Mouse (Mus musculus) mouse embryonic stem cell (cell line): ENCODE measurements around the gene Hes5.

ENCODE experiments used
- in situ Hi-C, 2 experiments: fragments of 300-500 bp; cut with MboI; formaldehyde crosslinking; loops; 1 replicate in 1 of 2; 3 replicates in 1 of 2; pipeline ENCODE4 v1.14.3; 2019 to 2020; ENCODE audit warnings: low sequenced_read_pairs in 2 of 2, low pct_unique_long_range_greater_than_20kb in 1 of 2, mixed read lengths in 1 of 2; ENCODE audit not compliant: unreplicated experiment in 1 of 2

Gene Hes5

DNA sequence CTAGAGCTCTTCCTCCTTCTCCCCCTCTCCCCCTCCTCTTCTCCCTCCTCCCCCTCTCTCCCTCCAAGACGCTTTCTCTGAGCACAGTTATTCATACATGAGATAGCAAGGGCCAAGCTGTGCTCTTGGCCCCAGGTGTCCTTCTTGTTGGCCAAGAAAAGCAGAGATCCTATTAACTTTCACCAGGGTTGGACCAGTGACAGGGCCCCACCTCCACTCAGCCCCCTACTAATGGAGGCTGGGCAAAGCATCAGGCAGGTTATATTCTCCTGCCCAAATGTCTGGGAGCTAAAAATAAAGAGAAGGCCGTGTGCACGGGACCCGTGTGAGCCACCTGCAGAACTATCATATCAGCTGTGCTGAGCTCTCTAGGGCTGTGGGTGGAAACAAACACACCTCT is 34.2 kb downstream of the Hes5 start:
- in situ Hi-C loops, result loop anchor here in 1 of 2 experiments (10.0 kb wide), 1 partner anchor 50 kb away; no protein-coding TSS in a partner anchor

DNA sequence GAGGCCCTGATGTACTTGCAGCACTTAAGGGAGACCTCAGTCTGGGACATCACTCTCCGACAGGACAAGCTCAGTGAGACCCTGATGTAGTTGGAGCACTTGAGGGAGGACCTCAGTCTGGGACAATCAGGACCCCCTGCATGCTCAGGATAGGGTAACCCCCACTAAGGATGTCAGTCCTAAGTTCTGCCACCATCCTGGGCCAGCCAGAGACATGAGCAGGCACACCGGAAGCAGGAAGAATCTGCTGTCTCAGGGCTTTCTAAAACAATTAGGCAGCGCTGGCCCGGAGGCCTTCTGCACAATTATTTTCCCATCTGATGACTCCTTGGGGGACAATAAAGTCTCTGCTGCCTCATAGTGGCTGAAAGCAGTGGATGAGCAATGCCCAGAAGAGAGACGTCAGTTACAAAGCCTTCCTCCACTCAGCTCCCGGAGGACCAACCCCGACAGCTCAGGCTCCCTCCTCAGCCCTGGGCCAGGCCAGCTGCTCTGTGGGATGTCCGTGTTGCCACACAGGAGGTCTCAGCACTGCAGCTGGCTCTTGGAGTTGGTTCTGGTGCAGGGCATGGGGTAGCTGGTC is 35.9 kb downstream of the Hes5 start:
- in situ Hi-C loops, result loop anchor here in 1 of 2 experiments (10.0 kb wide), 1 partner anchor 48 kb away; no protein-coding TSS in a partner anchor

DNA sequence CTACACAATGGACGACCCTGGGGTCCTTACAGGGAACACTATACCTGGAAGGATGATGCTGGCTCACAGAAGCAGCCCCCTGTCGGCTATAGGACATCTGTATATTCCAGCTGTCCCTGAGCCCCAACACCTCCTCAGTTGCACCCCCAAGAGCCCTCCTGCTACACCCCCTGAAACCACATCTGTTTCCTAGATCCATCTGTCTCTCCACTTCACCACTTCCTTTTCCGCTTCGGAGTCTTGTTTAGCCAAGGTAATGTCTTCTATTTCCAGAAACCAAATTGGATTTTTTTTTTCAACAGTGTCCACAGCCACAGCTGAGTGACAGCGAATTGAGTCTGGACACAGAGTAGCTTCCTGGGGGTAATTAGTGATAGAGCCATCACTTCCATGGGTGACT is 38.7 kb downstream of the Hes5 start:
- in situ Hi-C loops, result loop anchor here in 1 of 2 experiments (10.0 kb wide), 1 partner anchor 45 kb away; no protein-coding TSS in a partner anchor

DNA sequence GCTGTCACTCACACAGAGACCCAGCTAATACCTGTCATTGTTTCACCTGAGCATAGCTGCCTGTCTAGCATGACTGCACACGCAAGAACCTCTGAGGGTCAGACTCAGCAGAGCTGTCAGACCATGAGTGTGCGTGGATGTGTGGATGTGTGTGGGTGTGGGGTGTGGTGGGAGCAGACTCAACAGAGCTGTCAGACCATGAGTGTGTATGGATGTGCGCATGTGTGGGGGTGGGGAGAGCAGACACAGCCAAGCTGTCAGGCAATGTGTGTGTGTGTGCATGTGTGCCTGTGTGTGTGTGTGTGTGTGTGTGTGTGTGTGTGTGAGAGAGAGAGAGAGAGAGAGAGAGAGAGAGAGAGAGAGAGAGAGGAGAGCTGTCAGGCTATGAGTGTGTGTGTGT is 44.6 kb downstream of the Hes5 start:
- in situ Hi-C loops, result no loop called here

GRCm38 (mm10) chr4:155006296-155006695 is 45.6 kb downstream of the Hes5 start:
- in situ Hi-C loops, result no loop called here

DNA sequence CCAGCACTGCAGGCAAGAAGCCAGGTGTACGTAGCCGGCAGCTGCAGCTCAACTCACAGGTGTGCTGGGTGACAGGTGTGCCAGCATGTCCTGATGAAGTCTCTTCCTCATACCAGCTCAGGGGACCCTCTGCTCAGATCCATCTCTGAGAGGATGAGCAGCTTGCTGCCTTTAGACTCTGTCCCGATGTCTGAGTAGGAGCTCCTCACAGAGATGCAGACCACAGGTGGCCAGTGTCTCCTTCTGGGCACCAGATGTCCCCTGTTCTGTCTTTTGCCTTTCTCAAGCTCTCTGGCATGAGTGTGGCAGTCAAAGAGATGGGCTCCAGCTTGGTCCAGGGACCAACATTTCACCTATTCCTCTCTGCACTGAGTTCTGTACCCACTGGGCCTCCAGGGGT is 46.9 kb downstream of the Hes5 start:
- in situ Hi-C loops, result no loop called here

DNA sequence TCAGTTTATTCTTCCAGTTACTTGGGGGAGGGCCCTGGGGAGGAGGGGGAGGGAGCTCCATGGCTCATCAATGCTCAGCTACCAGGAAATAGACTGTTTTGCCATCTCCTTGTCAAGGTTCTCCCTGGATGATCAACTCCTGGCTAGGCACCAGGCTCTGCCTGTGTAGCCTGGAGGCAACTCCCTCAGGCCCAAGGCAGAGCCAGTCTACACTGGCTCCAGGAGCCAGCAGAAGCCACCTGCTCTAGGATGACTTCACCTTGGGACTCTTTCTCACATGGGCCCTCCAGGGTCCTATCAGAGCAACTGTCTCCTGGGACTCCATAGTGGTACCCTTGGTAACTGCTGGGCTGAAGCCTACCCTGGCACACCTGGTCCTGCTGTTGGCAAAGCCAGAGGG is 47.4 kb downstream of the Hes5 start:
- in situ Hi-C loops, result no loop called here

GRCm38 (mm10) chr4:155009216-155009615 is 48.5 kb downstream of the Hes5 start:
- in situ Hi-C loops, result no loop called here

- in situ Hi-C loops, result no loop called here
Measured at GRCm38 (mm10) chr4:155010870-155011269, 50.1 kb downstream of the Hes5 start.

DNA sequence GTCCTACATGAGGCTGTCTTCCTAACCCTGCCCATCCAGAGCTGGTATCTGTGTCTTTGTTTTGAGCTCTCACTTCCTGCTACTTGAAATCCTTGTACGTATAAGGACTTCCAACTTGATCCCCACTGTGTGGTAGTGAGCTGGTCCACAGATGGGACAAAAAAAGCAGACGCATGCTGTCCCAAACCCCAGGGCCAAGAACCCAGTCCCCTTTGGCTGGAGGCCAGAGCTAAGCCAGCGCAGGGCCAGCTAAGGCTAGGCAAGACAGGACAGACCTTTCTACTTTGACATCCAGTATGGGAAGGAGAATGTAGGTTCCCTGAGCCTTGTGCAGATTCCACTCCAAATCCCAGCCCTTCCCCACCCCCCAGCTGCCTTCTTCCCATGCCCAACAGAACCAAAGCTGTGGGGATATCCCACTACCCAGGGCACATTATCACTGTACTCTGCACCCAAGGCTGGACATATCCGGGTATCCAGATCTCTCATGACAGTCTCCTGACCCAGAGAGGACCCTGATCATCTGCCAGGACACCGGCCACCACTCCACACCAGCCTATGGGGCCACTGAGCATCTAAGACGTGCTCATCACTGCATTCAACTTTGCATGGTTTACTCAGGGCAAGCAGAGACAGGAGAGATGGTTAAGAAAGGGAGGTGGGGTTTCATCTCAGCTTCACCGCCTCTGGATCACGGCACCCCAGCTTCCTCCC is 50.7 kb downstream of the Hes5 start:
- in situ Hi-C loops, result no loop called here
